Mouse (Mus musculus): ENCODE data around the gene Proser2. TPM values are rescaled to one million over a fixed set of nuclear protein-coding genes. Genes with fewer than 3 reads are reported as not detected.

Proser2 gene
- polyA plus RNA-seq (2012; rRNA removed): 2.5 and 2.9 TPM in 2 replicates

- H3K36me3 ChIP-seq (ENCODE audit: control insufficient read depth, insufficient read depth, low read length): no peaks in the 10 kb centered on the region
- H3K4me1 ChIP-seq (replicated peaks; ENCODE audit: control insufficient read depth, insufficient read depth, low read length): 0 out of 2 replicates have a peak, but pooled peaks cover 2% of the 10 kb centered on the region
- H3K27me3 ChIP-seq (ENCODE audit: control insufficient read depth, insufficient read depth, low read length): peaks cover 4% of the 10 kb centered on the region
- no peak for DNase-seq
- peak within 1 kb of the TSS; percentile 9 for H3K4me3 ChIP-seq (ENCODE audit: control insufficient read depth, insufficient read depth, low read length)
- H3K27ac ChIP-seq (ENCODE audit: control insufficient read depth, insufficient read depth, low read length): no peak within 1 kb of the TSS
- WGBS: 4% methylated on average over 83 of the region's 83 CpGs
- TF ChIP-seq CTCF (IDR thresholded peaks at IDR 0.05; ENCODE audit: borderline replicate concordance, control insufficient read depth, extremely low read depth, insufficient read depth, low read length, poor library complexity): no peak
- no peak for TF ChIP-seq POLR2A (IDR thresholded peaks at IDR 0.05; ENCODE audit: control insufficient read depth, extremely low read depth, insufficient read depth, low read length, poor library complexity)
Measured at GRCm38 (mm10) chr2:6129555-6130355, at the start of gene Proser2. Proser2 (minus strand) TSS chr2:6130211.

DNA sequence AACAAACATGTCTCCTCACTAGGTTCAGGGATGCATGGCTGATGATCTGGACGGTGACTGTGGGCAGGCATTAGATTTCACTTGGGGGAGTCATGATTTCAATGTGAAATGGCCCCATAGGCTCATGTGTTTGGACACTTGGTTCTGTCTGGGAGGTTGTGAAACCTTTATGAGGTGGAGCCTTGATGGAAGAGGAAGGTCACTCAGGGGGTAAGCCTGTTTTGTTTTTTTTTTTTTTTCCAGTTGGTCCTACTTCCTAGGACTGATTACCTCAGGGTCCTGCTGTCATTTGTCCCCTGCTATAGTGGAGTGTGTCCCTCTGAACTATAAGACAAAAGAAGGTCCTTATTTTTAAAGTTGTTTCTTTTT is 49.7 kb upstream of the Proser2 start:
- Histone ChIP-seq H3K27me3 (ENCODE audit: control insufficient read depth, insufficient read depth, low read length) (no peaks in the 10 kb centered on the region), H3K36me3 (ENCODE audit: control insufficient read depth, insufficient read depth, low read length) (no peaks in the 10 kb centered on the region), H3K27ac (ENCODE audit: control insufficient read depth, insufficient read depth, low read length) (no peak overlapping the region), H3K4me1 (replicated peaks; ENCODE audit: control insufficient read depth, insufficient read depth, low read length) (no peaks in the 10 kb centered on the region), H3K4me3 (ENCODE audit: control insufficient read depth, insufficient read depth, low read length) (no peak overlapping the region)
- TF ChIP-seq POLR2A (IDR thresholded peaks at IDR 0.05; ENCODE audit: control insufficient read depth, extremely low read depth, insufficient read depth, low read length, poor library complexity): no peak
- no peak for TF ChIP-seq CTCF (IDR thresholded peaks at IDR 0.05; ENCODE audit: borderline replicate concordance, control insufficient read depth, extremely low read depth, insufficient read depth, low read length, poor library complexity)
- DNase-seq: no peak
- 86% methylated on average over 1 of the region's 1 CpGs for WGBS

DNA sequence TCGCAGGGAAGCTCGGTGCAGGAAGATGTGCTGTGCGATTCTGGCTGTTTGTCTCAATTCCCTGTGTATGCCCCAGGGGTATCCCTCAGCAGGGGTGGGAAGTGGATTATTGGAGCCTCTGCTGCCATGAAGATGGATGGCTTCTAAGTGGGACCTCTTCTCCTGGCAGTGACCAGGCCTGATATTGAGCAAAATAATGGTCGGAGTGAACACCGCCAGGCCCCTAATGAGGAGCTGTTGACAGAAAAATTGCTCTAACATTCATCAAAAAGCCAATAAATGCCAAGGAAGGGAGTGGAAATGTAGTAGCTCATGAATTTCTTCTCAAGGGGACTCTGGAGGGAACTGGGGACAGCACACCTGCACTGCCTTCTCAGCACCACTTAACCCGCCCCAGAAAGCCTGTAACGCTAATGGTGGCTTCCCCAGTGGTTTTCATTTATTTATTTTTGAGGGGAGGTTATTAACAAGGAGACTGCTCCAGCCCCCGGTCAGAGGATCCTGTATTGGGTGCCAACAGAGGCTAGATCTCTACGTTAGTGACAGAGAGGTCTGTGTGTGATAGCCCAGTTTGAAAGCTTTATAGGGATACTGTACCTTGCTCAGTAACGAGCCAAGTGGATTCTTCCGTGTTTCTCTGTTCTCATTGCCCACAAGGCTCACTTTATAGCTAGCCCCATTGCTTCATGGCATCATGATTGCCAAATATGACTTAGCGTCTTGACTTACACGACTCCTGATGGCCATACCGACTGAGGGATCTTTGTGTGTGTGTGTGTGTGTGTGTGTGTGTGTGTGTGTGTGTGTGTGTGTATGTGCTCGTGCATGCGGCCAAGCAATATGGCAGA is 49.1 kb upstream of the Proser2 start:
- no peak overlapping the region for H3K4me3 ChIP-seq (ENCODE audit: control insufficient read depth, insufficient read depth, low read length)
- H3K36me3 ChIP-seq (ENCODE audit: control insufficient read depth, insufficient read depth, low read length): no peaks in the 10 kb centered on the region
- no peak for DNase-seq
- no peaks in the 10 kb centered on the region for H3K4me1 ChIP-seq (replicated peaks; ENCODE audit: control insufficient read depth, insufficient read depth, low read length)
- TF ChIP-seq CTCF (IDR thresholded peaks at IDR 0.05; ENCODE audit: borderline replicate concordance, control insufficient read depth, extremely low read depth, insufficient read depth, low read length, poor library complexity) (no peak), POLR2A (IDR thresholded peaks at IDR 0.05; ENCODE audit: control insufficient read depth, extremely low read depth, insufficient read depth, low read length, poor library complexity) (no peak)
- no peaks in the 10 kb centered on the region for H3K27me3 ChIP-seq (ENCODE audit: control insufficient read depth, insufficient read depth, low read length)
- WGBS: 94% methylated on average over 16 of the region's 16 CpGs
- H3K27ac ChIP-seq (ENCODE audit: control insufficient read depth, insufficient read depth, low read length): no peak overlapping the region

- Histone ChIP-seq H3K4me3 (ENCODE audit: control insufficient read depth, insufficient read depth, low read length) (no peak overlapping the region), H3K4me1 (replicated peaks; ENCODE audit: control insufficient read depth, insufficient read depth, low read length) (no peaks in the 10 kb centered on the region), H3K27ac (ENCODE audit: control insufficient read depth, insufficient read depth, low read length) (no peak overlapping the region), H3K36me3 (ENCODE audit: control insufficient read depth, insufficient read depth, low read length) (no peaks in the 10 kb centered on the region), H3K27me3 (ENCODE audit: control insufficient read depth, insufficient read depth, low read length) (no peaks in the 10 kb centered on the region)
- DNase-seq: no peak
- WGBS: 95% methylated on average over 3 of the region's 3 CpGs
- no peak for TF ChIP-seq CTCF (IDR thresholded peaks at IDR 0.05; ENCODE audit: borderline replicate concordance, control insufficient read depth, extremely low read depth, insufficient read depth, low read length, poor library complexity)
- TF ChIP-seq POLR2A (IDR thresholded peaks at IDR 0.05; ENCODE audit: control insufficient read depth, extremely low read depth, insufficient read depth, low read length, poor library complexity): no peak
Measured at GRCm38 (mm10) chr2:6173013-6173412, 43.0 kb upstream of the Proser2 start.

DNA sequence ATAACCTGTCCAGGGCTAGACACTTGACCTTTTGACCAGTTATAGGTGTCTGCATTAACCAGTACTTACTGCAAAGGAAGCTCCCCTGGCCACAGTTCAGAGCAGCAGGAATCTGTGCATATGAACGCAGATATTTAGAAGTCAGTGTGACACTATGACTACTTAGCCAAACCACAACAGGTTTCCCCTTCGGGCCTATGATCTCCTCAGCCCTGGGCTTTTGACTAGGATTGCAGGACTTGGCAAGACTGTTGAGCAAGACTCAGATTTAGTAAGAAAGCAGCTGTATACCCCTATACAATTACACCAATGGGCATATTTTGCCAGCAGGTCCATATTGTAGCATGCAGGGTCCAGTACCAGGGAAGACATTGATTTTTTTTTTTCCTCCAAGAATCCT is 38.5 kb upstream of the Proser2 start:
- WGBS: 75% methylated on average over 2 of the region's 2 CpGs
- H3K27ac ChIP-seq (ENCODE audit: control insufficient read depth, insufficient read depth, low read length): no peak overlapping the region
- TF ChIP-seq POLR2A (IDR thresholded peaks at IDR 0.05; ENCODE audit: control insufficient read depth, extremely low read depth, insufficient read depth, low read length, poor library complexity) (no peak), CTCF (IDR thresholded peaks at IDR 0.05; ENCODE audit: borderline replicate concordance, control insufficient read depth, extremely low read depth, insufficient read depth, low read length, poor library complexity) (no peak)
- no peaks in the 10 kb centered on the region for H3K27me3 ChIP-seq (ENCODE audit: control insufficient read depth, insufficient read depth, low read length)
- no peaks in the 10 kb centered on the region for H3K4me1 ChIP-seq (replicated peaks; ENCODE audit: control insufficient read depth, insufficient read depth, low read length)
- no peaks in the 10 kb centered on the region for H3K36me3 ChIP-seq (ENCODE audit: control insufficient read depth, insufficient read depth, low read length)
- no peak for DNase-seq
- H3K4me3 ChIP-seq (ENCODE audit: control insufficient read depth, insufficient read depth, low read length): no peak overlapping the region

- 39% methylated on average over 5 of the region's 5 CpGs for WGBS
- no peaks in the 10 kb centered on the region for H3K27me3 ChIP-seq (ENCODE audit: control insufficient read depth, insufficient read depth, low read length)
- no peak overlapping the region for H3K4me3 ChIP-seq (ENCODE audit: control insufficient read depth, insufficient read depth, low read length)
- peak; percentile 72 for DNase-seq
- peaks cover 2% of the 10 kb centered on the region; the same call in 1 of the 2 replicates for H3K4me1 ChIP-seq (replicated peaks; ENCODE audit: control insufficient read depth, insufficient read depth, low read length)
- no peak overlapping the region for H3K27ac ChIP-seq (ENCODE audit: control insufficient read depth, insufficient read depth, low read length)
- H3K36me3 ChIP-seq (ENCODE audit: control insufficient read depth, insufficient read depth, low read length): no peaks in the 10 kb centered on the region
- TF ChIP-seq POLR2A (IDR thresholded peaks at IDR 0.05; ENCODE audit: control insufficient read depth, extremely low read depth, insufficient read depth, low read length, poor library complexity): no peak
- TF ChIP-seq CTCF (IDR thresholded peaks at IDR 0.05; ENCODE audit: borderline replicate concordance, control insufficient read depth, extremely low read depth, insufficient read depth, low read length, poor library complexity): no peak
Measured at GRCm38 (mm10) chr2:6167843-6168558, 38.0 kb upstream of the Proser2 start.

Measured in thymus, adult 2 months (tissue).